Mouse (Mus musculus): ENCODE measurements at regions not wholly inside any gene's neighbourhood (a gene's known extent, or its start where the extent isn't known, plus 50 kb on each side); places are given as distances from the start of the nearest gene placed in this dataset.

DNA sequence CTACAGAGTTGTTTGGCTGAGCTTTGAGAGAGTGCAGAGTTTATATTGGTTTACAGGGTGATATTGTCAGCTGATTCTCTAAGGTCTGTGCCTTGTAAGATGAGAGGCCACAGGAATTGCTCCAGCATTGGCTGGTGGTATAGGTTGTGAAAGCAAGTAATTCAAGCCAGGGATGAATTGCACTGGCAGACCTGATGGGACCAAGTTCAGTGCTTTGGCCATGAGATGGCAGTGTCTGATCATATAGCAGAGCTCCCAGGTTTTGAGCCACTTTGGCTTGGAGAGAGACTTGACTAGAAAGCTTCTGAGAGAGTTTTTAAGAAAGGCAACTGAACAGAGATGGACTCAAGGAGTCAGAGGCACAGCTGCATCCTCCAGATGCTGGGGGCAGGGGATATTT is 75.8 kb upstream of the Cxcl13 start:
- Histone ChIP-seq H3K36me3 (ENCODE audit: control insufficient read depth, insufficient read depth, low read length) (no peaks in the 10 kb centered on the region), H3K4me3 (no peak overlapping the region), H3K27ac (no peak overlapping the region), H3K27me3 (ENCODE audit: control insufficient read depth, insufficient read depth, low read length) (no peaks in the 10 kb centered on the region), H3K79me2 (replicated peaks; ENCODE audit: control insufficient read depth, insufficient read depth, low read length) (no peaks in the 10 kb centered on the region), H3K4me1 (ENCODE audit: control insufficient read depth, insufficient read depth, low read length) (no peaks in the 10 kb centered on the region), H3K9ac (ENCODE audit: low read depth, low read length) (no peak overlapping the region)
- DNase-seq: peak; percentile 17 to 46
- TF ChIP-seq EP300 (IDR thresholded peaks at IDR 0.05; ENCODE audit: insufficient read depth, low read depth, low read length): 0 out of 2 replicates have a peak, but pooled peaks have one; percentile 20
- no peak for TF ChIP-seq POLR2A (IDR thresholded peaks at IDR 0.05; ENCODE audit: insufficient read depth, low read depth, low read length)
- TF ChIP-seq CTCF (IDR thresholded peaks at IDR 0.05): peak; percentile 79
- intact Hi-C loops (cut with DNase I): loop anchor here (1.0 kb wide), 1 partner anchor 69 kb away; no protein-coding TSS in a partner anchor

All from heart, adult 2 months (tissue).